Mouse (Mus musculus): Measurements from ENCODE around the gene Cul9. TPM values are rescaled to one million over a fixed set of nuclear protein-coding genes. Genes with fewer than 3 reads are reported as not detected.

Cul9 gene
- polyA plus RNA-seq, 1 experiment, result 65.3 TPM

- peak in 1 of 2 experiments; percentile 61 for DNase-seq (ENCODE audit: extremely low spot score in 1 of 2, low spot score in 1 of 2)
Measured at GRCm38 (mm10) chr17:46554646-46554976, 8.4 kb upstream of the Cul9 start.

DNA sequence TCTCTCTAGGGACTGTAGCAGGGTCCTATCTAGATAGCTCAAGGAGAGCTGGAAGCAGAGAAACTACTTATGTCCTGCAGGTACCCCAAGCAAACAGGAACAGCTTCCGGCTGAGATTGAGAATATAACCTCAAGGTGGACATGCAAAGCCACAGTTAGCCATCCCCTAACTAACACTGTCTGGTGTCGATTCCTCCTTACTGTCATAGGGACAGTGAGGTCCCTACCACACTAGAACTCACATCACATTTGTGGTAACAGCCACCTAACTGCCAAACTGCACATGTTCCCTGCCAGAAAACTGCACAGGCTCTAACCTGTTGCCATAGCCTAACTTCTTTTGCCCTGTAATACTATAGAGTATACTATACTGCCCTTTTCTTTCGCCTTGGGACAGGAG is 7.7 kb upstream of the Cul9 start:
- no peak for DNase-seq (ENCODE audit: extremely low spot score in 1 of 2, low spot score in 1 of 2)

- no peak for DNase-seq (ENCODE audit: extremely low spot score in 1 of 2, low spot score in 1 of 2)
Measured at GRCm38 (mm10) chr17:46553469-46553868, 7.3 kb upstream of the Cul9 start.

DNA sequence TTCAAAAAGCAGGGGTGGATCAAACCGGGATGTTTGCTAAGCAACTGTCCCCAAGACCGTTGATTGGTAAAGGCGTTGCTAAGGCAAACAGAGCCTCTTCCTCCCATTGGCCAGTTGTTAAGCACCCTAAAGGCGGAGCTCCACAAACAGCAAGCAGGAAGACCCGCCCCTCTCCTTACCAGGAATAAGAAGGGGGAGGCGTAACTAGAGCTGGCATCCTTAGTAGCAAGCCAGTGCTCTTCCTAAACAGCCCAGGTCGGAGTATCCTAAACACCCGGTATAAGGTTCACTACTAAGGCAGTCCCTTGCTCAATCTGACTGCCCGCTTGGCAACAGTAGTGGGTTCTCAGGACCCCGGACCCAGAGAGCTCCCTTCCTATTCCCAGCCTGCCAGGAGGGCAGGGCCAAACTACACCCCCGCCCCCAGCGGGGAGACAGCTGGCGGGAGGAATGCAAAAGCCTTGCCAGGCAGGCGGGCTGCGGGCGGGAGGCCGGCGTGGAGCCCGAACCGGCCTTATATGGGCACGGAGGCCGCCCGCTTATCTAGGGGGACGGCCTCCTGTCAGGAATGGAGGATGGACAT is 6.7 kb upstream of the Cul9 start:
- DNase-seq (ENCODE audit: extremely low spot score in 1 of 2, low spot score in 1 of 2), result peak; percentile 91 to 93

DNA sequence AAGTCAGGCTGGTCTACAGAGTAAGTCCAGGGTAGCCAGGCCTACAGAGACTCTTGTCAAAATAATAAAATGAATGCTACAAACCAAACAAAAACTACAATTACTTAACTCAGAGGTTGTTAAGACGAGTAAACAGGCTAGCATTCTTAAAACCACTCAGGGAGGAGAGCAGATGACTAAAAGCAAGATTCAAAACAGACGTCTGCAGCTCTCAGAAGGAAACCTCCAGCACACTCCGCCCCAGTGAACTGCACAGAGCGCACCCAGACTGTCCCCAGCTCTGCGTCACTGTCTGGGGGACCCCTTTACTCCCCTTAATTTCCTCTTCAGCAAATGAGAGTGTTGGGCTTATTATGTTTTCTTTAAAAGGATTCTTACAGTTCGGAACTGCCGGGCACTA is 6.0 kb upstream of the Cul9 start:
- DNase-seq (ENCODE audit: extremely low spot score in 1 of 2, low spot score in 1 of 2), result no peak

DNA sequence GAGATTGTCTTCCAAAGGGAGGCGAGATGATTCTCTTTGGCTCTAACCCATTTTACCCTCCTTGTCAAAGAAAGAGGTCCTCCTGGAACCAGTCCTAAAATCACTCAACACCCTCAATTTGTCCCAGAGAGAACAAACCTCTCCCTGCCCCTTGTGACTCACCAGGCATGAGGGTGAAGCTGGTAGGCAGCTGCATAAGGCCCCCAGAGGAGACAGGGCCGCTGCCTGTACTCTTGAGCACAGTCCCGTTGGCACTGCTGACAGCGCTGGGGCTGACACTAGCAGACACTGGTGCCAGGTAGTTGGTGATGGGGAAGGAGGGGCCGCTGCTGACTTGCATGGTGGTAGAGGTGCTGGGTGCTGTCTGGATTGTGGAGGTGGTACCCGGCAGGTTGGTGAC is 5.2 kb upstream of the Cul9 start:
- DNase-seq (ENCODE audit: extremely low spot score in 1 of 2, low spot score in 1 of 2), result no peak

GRCm38 (mm10) chr17:46550904-46551303 is 4.7 kb upstream of the Cul9 start:
- DNase-seq (ENCODE audit: extremely low spot score in 1 of 2, low spot score in 1 of 2), result no peak

DNA sequence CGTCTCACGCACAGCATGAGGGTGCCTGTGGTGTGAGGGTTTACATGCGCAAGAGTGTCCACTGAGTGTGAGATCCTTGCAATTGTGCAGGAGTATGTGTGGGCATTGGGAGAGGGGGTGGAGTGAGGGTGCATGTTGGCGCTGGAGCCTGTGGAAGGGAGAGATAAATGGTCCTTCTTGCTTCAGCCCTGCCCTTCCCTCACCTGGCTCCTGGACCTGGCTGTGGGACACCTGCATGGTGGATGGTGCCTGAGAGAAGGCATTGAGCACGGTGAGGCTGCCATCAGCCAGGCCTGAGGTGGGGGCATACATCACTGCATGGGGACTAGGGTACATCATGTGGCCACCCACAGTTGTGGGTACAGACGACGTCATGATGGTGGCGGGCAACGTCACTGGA is 3.5 kb upstream of the Cul9 start:
- no peak for DNase-seq (ENCODE audit: extremely low spot score in 1 of 2, low spot score in 1 of 2)

DNA sequence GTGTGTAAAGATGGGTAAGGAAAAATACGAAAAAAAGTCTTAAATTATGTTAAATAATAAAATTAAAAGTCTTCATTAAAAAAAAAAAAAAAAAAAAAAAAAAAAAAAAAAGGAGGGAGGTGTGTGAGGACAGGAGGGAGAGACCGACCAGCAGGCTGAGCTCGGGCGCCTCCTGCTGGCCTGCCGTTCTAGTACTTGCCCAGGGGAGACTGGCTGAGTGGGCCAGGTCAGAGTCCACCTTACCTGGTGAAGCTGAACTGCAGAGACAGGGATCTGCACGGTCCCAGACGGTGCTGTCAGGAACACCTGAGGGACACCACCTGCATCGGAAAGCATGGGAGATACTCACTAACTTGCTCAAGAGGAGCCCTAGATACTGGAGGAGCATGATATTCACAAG is 3.0 kb upstream of the Cul9 start:
- DNase-seq (ENCODE audit: extremely low spot score in 1 of 2, low spot score in 1 of 2), result peak in 1 of 2 experiments; percentile 35

DNA sequence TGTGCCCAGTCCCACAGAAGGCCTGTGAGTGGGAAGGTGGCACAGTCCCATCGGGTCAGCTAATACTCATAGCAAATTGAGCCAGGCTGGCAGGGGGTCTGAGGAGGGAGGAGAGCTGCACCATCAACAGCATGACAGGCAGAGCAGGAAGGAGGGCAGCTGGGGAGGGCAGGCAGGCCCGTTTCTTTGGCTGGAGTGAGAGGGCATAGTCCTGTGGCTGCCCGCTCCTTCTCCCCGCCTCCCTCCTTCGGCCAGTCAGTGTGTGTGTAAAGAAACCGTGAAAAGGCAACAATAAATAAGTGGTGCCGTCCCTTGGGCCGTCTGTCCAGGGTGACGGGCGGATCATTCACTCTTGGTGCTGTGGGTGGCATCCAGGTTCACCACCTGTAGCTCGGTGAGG is 2.6 kb upstream of the Cul9 start:
- DNase-seq (ENCODE audit: extremely low spot score in 1 of 2, low spot score in 1 of 2), result no peak

GRCm38 (mm10) chr17:46547923-46548322 is 1.7 kb upstream of the Cul9 start:
- no peak for DNase-seq (ENCODE audit: extremely low spot score in 1 of 2, low spot score in 1 of 2)

DNA sequence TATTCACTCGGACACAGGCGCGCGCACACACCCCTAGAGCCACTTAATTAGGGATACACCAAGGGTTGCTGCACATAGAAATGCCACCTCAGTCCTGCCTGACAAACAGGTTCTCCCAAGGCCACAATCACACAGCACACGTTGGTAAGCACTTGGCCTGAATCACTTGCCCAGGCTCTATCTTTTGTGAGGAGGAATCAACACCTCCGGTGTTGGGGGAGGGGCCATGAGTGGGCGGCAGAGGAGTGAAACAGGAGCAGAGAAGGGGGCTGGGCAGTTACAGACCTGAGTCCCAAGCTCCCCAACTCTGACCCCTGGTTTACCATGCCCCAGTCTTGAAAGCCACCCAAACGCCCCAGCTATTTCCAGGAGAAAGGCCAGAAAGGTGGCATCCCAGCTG is 807 bp upstream of the Cul9 start:
- DNase-seq (ENCODE audit: extremely low spot score in 1 of 2, low spot score in 1 of 2), result no peak

DNA sequence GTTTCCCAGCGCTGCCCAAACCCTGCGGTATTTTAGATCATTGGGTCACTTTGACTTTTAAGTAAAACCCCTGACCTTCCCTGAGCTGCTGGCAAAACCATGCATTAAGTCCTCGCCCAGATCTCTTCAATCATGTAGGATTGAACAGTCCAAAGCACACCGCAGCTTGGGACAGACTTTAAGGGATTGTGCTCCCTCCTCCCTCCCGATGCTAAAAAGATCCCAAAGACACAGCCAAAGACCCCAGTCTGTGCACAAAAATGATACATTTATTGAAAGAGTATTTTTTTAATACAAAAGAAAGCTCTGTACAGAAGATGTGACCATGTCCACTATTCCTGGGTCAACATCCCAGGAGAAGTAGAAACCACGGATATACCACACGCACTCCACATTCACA is 403 bp upstream of the Cul9 start:
- no peak for DNase-seq (ENCODE audit: extremely low spot score in 1 of 2, low spot score in 1 of 2)

DNA sequence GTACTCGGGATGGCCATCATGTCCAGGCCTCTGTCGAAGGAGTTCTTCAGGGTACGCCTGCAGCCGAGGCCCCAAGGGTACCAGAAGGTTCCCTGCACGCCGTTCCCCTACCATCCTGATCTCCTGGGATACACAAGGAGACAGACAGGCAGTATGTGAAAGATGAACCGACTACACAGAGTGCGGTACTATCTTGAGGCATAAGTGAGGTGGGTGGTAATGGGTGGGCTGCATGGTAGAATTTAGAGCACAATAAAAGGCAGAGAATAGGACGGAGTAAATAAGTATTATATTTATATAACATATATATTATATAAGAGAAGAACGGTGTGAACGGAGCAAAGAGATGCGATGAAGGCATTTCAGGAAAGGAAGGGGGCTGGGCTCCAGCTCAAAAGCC is 2.5 kb downstream of the Cul9 start:
- peak in 1 of 2 experiments; percentile 31 for DNase-seq (ENCODE audit: extremely low spot score in 1 of 2, low spot score in 1 of 2)

GRCm38 (mm10) chr17:46525579-46526307 is 20.4 kb downstream of the Cul9 start:
- peak in 1 of 2 experiments; percentile 70 for DNase-seq (ENCODE audit: extremely low spot score in 1 of 2, low spot score in 1 of 2)

DNA sequence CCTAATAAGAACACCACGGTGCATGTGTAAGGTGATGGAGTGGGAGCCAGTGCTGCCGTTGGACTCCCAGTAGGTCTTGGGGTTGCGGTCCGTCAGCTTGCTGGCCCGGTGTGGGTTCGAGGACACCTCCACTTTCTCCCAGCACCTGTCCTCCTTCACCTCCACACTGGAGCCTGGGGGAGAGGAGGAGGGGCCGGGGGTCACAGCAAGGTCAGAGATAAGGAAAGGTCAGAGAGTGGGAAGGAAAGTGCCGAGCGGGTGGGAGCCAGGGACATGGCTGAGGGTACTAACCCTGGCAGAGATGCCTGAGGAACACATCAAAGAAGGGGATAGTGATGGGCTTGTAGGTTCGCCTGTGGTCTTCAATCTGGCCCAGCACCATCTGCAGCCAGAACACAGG is 21.1 kb downstream of the Cul9 start:
- DNase-seq (ENCODE audit: extremely low spot score in 1 of 2, low spot score in 1 of 2), result no peak

GRCm38 (mm10) chr17:46521963-46522668 is 24.1 kb downstream of the Cul9 start:
- no peak for DNase-seq (ENCODE audit: extremely low spot score in 1 of 2, low spot score in 1 of 2)

GRCm38 (mm10) chr17:46521174-46521573 is 25.0 kb downstream of the Cul9 start:
- no peak for DNase-seq (ENCODE audit: extremely low spot score in 1 of 2, low spot score in 1 of 2)

DNA sequence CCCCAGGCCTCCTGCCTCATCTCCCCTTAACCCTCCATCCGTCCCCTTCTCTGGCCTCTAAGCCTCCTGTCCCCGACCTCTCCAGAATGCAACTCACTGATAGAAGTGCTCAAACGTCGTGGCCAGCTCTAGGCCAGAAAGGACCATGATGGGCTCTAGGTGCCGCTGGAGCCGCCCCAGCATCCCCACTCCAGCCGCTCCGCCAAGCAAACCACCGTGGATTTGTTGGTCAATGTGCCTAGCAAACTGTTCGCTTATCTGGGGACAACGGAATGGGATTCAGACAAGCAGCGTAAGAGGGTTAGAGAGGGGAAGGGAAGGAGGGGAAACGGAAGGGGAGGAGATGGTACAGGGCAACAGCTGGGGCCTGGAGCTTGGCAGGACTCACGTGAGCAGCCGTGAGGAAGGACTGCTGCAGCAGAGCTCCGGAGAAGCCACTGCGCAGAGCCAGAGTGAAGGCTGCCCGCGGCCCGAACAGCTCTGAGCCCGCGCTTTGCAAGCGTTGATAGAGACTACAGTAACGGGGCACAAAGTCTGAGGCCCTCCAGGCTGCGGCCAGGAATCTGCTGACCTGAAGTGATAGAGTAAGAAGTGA is 25.7 kb downstream of the Cul9 start:
- no peak for DNase-seq (ENCODE audit: extremely low spot score in 1 of 2, low spot score in 1 of 2)

GRCm38 (mm10) chr17:46519971-46520370 is 26.2 kb downstream of the Cul9 start:
- DNase-seq (ENCODE audit: extremely low spot score in 1 of 2, low spot score in 1 of 2), result no peak

- no peak for DNase-seq (ENCODE audit: extremely low spot score in 1 of 2, low spot score in 1 of 2)
Measured at GRCm38 (mm10) chr17:46513329-46513728, 32.9 kb downstream of the Cul9 start.
